Mouse (Mus musculus): ENCODE data around the gene Mroh8. TPM values are rescaled to one million over a fixed set of nuclear protein-coding genes. Genes with fewer than 3 reads are reported as not detected.
"Not testable (repeated sequence)": the region's sequence is repeated elsewhere in the genome, so short reads cannot be mapped to it uniquely, and the experiment has no call there.

The Mroh8 gene
- total RNA-seq, 2 experiments from 2014 or later: 0.46 to 1.3 TPM

- DNase-seq (ENCODE audit: low spot score in 2 of 2): peak; percentile 75 to 88
These were observed 12.7 kb upstream of the Mroh8 start for GRCm38 (mm10) chr2:157292093-157292492.

DNA sequence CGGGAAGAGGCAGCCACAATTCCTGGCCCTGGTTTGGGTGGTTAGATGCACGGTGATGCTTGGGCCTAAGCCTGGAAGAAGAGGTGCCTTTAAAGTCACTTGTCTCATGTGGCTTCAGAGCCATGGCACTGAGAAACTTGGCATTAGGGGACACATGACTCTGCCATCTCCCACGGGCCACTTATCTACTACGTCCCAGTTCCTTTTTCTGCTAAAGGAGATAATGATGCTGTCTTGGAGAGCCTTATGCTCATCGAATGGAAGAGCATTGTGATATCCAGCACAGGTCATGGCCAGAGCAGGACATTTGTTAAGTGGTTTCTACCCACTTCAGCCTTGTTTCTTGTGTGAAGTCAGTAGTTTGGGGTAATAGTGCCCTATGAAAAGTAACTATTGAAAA, 9.6 kb upstream of the Mroh8 start:
- no peak for DNase-seq (ENCODE audit: low spot score in 2 of 2)

DNA sequence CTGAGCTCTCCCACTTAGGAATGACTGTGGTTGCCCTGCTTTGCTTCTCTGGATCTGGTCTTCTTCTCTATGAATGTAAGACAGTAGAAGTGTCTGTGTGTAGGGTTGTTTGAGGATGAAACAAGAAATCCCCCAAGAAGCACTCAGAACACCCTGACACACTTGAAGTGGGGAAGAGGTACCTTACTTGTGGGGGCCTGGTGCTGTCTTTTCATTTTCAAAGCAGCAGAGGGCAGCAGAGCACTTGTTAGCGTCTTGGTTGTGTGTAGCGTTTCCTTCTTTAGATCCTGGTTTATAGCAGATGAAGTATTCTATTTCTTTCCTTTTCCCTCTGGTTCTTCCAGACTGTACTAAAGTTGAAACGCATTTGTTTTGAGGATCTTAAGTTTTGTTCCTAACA, 8.2 kb upstream of the Mroh8 start:
- peak; percentile 29 to 64 for DNase-seq (ENCODE audit: low spot score in 2 of 2)

DNA sequence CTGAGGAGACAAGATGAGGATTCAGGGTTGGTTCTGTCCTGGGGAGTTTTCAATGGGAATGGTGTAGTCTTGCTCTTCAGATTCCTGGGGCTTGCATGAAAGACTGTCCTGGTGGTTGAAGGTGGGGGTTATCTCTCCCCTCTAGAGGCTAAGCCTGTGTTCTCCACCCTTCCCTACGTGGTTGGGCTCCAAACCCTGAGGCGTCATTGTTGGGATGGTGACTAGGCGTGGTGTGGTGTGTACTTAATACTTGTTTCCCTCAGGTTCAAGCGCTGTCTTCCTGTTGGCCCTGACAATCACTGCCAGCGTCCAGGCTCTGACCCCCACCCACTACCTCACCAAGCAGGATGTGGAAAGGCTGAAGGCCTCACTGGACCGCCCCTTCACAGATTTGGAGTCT, 4.0 kb upstream of the Mroh8 start:
- no peak for DNase-seq (ENCODE audit: low spot score in 2 of 2)

- peak; percentile 97 for DNase-seq (ENCODE audit: low spot score in 2 of 2)
These were observed 483 bp downstream of the Mroh8 start, which contains the start of gene Rpn2 for GRCm38 (mm10) chr2:157278717-157279415. TSS of gene Rpn2 (plus strand) at chr2:157279017.

DNA sequence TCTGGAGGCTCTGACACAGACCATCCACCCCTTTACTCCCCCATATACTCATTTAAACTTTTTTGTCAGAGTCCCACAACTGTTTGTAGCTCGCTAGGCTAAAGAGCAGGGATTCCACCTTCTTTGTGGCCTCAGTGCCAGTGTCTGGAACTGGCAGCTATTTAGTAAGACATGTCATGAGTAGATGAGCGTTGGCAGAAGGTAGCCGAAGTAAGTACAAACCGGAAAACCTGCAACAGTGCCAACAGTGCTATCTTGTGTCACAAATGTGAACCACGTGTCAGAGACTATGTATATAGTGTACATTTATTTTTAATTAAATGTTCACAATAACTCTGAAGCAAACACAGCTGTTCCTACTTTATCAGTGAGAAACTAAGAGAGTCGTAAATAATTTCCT, 15.5 kb downstream of the Mroh8 start:
- DNase-seq (ENCODE audit: low spot score in 2 of 2): no peak

- peak in 1 of 2 experiments; percentile 73 for DNase-seq (ENCODE audit: low spot score in 2 of 2)
These were observed 16.2 kb downstream of the Mroh8 start for GRCm38 (mm10) chr2:157263101-157263500.

GRCm38 (mm10) chr2:157262506-157262905, 16.8 kb downstream of the Mroh8 start:
- DNase-seq (ENCODE audit: low spot score in 2 of 2): no peak

GRCm38 (mm10) chr2:157261930-157262329, 17.4 kb downstream of the Mroh8 start:
- DNase-seq (ENCODE audit: low spot score in 2 of 2): no peak

DNA sequence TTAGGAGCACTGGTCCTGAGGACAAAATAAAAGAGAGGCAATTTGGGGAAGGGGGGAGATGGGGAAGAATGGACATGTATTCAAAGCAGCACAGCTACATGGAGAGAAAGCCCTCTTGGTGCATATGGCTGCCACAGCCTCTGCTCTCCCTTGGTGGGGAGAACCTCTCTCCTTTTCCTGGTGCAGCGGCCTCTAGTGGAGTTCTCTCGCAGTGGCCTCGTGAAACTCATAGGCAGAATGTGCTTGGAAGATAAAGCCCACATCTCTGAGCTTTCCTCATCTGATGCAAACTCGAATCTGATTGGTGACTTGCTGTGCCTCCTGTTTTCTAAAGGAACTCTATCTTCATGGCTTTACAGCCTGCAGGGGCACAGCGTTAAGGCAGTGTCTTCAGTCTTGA, 19.6 kb downstream of the Mroh8 start:
- peak; percentile 56 to 63 for DNase-seq (ENCODE audit: low spot score in 2 of 2)

DNA sequence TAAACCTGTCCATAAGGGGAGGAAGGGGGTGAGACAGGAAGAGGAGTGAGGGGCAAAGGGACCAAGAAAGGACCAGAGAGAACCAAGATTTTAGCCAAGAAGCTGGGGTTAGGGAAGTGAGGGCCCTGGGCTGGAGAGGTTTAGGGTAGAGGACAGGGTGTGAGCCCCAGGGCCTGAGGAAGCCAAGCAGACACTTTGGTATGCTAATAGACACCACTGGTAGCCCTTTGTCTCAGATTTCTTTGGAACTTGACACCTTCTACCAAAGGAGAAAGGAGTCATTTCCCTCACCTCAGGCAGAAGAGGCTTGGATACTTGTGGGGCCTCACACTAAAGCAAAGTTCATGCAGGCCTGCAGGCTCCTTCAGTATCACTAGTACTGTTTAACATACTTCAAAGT, 31.2 kb downstream of the Mroh8 start:
- no peak for DNase-seq (ENCODE audit: low spot score in 2 of 2)

- DNase-seq (ENCODE audit: low spot score in 2 of 2): no peak
These were observed 33.7 kb downstream of the Mroh8 start for GRCm38 (mm10) chr2:157245603-157246002.

DNA sequence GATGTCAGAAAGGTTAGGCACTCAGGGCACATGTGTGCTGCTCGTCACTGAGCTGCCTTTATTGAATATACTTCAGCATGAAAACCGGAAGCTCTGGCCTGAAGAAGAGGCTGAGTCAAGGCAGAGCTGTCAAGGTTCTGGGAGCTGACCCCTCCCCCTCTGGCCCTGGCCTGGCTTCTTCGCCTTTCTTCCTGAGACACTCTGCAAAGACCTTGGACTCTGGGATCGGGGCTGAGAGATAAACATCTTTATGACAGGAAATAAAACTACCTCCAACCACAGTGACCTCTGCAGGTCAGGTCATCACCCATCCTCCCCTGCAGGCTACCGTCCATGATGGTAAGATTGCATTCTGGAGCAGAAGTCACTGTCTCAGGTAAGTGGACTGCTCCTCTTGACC, 34.3 kb downstream of the Mroh8 start:
- no peak for DNase-seq (ENCODE audit: low spot score in 2 of 2)

DNA sequence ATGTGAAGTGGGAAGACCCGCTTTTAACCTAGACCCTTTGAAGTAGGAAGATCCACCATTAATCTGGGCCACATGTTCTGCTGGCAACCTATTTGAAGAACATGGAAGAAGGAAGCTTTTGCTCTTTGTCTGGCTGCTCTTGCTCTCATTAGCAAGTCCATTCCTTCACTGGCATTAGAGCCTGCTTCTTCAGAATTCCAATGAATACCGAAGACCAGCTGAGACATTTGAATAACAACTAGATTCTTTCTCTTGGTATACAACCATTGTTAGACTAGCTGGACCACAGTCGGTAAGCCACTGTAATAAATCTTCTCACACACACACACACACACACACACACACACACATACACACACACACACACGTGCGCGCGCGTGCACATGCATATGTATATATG, 43.4 kb downstream of the Mroh8 start:
- no peak for DNase-seq (ENCODE audit: low spot score in 2 of 2)

DNA sequence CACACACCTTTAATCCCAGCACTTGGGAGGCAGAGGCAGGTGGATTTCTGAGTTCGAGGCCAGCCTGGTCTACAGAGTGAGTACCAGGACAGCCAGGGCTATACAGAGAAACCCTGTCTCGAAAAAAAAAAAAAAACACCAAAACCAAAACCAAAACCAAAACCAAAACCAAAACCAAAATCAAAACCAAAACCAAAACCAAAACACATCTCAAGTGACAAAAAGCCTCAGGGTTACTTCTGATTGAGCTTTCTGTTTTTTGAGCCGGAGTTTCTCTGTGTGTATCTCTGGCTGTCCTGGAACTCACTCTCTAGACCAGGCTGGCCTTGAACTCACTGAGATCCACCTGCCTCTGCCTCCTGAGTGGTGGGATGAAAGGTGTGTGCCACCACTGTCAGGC, 57.4 kb downstream of the Mroh8 start:
- not testable (repeated sequence) for DNase-seq (ENCODE audit: low spot score in 2 of 2)

GRCm38 (mm10) chr2:157220108-157220507, 59.2 kb downstream of the Mroh8 start:
- DNase-seq (ENCODE audit: low spot score in 2 of 2): no peak

DNA sequence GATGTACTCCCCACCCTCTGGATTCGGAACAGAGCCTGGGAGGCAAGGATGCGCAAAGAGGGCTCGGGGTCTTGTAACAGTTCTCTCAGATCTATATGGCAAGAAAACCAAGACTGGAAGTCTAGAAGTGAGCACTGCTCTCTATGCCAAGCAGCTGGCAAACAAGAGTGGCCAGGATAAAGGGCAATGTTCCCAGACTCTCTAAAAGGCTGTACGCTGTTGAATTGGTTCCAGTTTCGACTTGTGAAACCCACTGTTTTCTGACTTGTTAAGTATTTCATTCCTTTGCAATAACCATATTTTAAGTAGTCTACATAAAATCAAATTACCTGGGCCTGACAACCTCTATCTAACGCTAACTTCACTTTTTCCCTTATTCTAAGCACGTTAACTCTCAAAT, 67.6 kb downstream of the Mroh8 start:
- no peak for DNase-seq (ENCODE audit: low spot score in 2 of 2)

DNA sequence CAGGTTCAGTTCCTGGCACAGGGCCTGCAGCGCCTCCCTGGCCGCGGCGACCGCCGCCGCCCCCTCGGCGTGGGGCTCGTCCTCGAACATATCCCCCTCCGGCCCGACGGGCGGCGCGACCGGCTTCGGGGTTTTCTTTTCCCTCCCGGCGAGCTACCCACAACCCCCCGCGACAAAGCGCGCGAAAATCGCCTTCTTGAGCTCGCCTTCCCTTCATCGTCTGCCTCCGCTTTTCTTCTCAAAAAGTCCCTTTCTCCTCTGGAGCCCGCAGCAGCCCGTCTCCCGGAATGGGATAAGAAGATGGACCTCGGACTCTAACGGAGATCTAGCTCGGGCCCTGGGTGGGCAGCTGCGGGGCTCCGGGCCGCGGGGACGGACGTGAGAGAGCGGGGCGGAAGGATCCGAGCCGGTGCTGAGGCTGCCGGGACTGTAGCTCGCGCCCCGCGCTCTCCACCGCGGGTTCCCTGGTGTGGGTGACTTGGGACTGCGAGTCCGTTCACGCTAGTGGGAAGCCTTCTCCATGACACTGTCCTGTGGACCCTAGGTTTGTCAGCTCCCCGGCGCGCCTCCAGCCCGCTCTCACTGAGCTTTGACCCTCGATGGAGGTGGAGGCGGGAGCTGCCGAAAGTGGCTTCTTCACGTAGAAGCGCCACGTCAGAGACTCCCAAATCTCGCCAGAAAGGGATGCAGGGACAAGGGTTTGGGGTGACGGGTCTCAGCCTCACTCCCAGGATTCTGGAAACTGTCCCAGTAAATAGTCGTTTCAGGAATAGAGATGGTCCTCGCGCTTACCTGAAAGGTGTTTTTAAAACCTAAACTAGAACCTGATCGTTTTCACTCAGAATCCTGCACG, 74.8 kb downstream of the Mroh8 start, which contains the start of gene Rbl1:
Rbl1 (minus strand) TSS at position 169 of the 853 bp plus-strand sequence.
- peak; percentile 88 to 94 for DNase-seq (ENCODE audit: low spot score in 2 of 2)

GRCm38 (mm10) chr2:157203459-157204365, 75.6 kb downstream of the Mroh8 start:
- DNase-seq (ENCODE audit: low spot score in 2 of 2): peak; percentile 20 to 28

DNA sequence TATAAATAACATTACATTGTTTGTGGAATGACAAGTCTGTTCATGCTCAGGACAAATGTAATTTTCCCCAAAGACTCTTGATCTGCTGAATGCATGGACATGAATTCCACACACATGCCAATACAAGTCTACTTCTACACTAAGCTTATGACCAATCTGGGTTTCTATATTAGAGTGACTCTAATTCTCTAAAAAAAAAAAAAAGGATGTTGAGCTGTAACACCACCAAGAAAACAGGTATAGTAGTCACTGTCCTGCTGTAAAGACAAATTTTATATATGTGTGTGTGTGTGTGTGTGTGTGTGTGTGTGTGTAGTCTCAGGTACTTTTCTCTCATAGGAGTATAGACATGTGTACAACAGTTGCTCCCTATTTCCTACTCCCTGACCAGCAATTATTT, 76.3 kb downstream of the Mroh8 start:
- DNase-seq (ENCODE audit: low spot score in 2 of 2): no peak

DNA sequence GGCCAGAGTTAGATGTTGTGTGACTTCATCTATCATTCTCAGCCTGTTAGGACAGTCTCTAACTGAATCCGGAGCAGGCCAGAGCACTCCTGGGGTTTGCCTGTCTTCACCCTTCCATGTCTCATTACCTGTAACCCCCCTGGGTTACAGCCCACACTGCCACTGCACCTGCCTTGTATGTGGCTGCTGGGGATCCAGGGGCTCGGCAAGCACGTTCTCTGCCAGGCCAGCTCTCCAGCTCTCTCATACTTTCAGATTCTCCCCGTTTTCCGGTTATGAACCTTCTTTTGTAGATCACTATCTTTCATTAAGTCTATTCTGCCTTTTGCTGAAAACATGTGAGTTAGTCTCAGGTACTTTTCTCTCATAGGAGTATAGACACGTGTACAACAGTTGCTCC, 77.0 kb downstream of the Mroh8 start:
- DNase-seq (ENCODE audit: low spot score in 2 of 2): no peak
